Mouse (Mus musculus): ENCODE results near the gene Rgl1.

DNA sequence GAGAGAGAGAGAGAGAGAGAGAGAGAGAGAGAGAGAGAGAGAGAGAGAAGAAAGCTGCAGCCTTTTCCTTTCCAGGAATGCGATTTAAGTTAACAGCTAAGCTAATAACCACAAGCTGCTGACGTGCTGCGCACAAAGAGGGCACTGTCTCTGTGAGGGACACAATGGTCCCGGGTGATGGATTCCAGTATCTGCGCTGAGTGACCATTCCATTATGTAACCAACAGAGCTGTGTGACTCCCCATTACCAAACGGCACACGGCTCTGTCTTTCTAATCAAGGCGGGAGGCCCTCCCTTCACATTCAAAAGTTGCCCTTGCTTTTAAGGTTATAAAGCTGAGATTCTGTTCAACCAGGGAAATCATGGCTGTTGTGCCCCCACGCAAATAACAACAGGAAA lies 162.5 kb downstream of the Rgl1 start:
- no peak for TF ChIP-seq CTCF (IDR thresholded peaks at IDR 0.05; ENCODE audit: low read depth, low read length)
- no peak for TF ChIP-seq POLR2A (IDR thresholded peaks at IDR 0.05; ENCODE audit: insufficient read depth, low read length)
- TF ChIP-seq EP300 (IDR thresholded peaks at IDR 0.05; ENCODE audit: insufficient read depth, low read depth, low read length) = no peak
